Mouse (Mus musculus): ENCODE measurements around the gene Stc2. TPM values are rescaled to one million over a fixed set of nuclear protein-coding genes. Genes with fewer than 3 reads are reported as not detected.

Gene Stc2
- total RNA-seq, 2 experiments from 2014 or later: 12.6 to 13.6 TPM

- DNase-seq: no peak
Observed at GRCm38 (mm10) chr11:31366421-31366820, 3.5 kb downstream of the Stc2 start.

GRCm38 (mm10) chr11:31365981-31366380, 3.9 kb downstream of the Stc2 start:
- DNase-seq: no peak

DNA sequence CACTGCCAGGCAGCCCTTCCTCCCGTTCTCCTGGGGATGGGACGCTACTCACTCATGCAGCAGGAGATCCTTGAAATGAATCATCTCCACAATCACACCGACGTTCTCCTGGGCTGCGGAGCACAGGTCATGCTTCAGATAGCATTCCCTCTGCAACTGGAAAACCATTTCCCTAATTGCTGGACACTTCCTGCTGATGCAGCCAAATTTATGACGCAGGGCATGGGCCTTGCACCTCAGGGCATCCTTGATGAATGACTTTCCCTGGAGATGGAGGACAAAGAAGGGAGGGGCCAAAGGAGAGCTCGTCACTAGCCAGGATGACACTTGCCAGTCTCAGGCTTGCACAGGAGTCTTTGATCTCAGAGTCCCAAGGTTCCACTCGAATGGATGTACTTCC, 4.6 kb downstream of the Stc2 start:
- DNase-seq: no peak

GRCm38 (mm10) chr11:31362856-31363255, 7.0 kb downstream of the Stc2 start:
- DNase-seq: no peak

DNA sequence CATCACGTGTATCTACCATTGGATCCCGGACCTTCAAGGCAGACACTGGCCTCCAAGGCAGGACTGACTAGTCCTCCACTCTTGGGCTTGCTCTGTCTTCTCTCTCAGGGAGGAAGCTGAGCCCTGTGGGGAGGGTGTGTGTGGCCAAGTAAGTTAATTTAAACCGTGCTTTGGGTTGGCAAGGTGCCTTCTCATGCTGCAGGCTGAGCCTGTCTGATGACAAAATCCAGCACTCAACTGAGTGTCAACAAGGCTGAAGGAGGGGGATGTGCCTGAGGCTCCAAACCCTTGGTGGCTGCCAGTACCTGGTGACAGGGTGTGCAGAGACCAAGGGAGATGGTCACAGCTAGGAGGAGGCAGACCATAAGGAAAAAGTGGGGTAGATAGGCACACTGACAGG, 7.5 kb downstream of the Stc2 start:
- DNase-seq: no peak

DNA sequence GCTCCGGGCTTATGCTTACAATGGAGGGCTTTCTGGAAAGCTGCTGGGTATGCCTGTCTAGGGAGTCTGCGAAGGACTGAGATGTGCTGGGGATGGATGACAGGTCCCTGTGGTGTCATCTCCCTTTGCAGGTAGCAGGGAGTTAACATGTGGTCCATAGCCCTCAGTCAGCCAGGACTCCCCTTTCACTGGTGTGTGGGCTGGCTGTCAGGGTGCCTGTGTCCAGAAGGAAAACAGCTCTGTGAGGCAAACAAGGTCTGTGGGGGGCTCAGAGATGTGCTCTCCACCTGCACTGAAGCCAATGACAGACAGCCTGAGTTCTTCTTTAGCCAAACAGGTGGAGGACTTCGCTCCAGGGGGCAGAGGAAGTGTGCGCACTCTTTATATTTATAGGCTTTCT, 8.8 kb downstream of the Stc2 start:
- no peak for DNase-seq

DNA sequence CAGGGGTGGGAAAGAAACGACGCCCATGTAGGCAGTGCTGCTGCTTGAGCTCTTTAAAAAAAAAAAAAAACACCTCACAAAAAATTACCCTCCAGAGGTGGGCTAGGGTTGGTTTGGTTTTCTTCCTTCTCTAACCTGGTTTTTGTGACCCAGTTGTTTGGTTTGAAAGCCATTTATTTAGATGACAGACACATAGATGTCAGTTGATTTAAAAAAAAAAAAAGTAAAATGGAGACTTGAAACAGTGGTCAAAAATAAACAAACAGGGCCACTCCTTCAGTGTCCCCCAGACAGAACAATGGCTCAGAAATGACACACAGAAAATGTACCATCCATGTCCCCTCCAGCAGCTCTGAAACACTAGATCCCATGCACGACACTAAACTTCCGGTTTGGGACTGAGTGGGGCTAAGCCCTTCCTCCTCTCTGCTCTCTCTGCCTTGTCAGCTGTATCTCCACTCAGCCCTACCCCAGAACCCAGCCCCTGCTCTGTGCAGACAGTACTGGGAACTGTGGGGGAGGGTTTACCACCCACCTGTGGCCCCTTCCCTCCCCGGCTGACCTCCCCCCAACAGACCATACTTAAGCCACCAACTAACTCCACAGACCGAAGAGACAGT, 10.5 kb downstream of the Stc2 start:
- DNase-seq: no peak

GRCm38 (mm10) chr11:31358453-31358852, 11.4 kb downstream of the Stc2 start:
- DNase-seq: no peak

DNA sequence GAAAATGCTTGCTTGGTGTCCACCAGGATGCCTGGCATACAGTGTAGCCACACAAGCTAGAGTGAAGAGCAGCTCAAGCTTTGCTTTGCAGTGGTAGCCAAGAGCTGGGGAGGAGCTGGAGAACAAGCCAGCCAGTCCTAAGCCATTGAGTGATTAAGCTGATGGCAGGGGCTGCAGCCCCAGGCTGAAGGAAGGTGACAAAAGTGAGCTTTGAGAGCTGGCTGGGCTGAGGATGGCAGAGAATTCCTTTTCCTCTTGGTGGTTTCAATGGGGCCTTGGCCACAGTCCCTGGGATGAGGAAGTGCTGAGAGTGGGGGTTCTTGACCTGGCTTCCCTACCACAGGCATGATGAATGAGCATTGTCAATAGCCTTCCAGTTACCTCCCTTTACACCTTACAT, 13.0 kb downstream of the Stc2 start:
- no peak for DNase-seq

DNA sequence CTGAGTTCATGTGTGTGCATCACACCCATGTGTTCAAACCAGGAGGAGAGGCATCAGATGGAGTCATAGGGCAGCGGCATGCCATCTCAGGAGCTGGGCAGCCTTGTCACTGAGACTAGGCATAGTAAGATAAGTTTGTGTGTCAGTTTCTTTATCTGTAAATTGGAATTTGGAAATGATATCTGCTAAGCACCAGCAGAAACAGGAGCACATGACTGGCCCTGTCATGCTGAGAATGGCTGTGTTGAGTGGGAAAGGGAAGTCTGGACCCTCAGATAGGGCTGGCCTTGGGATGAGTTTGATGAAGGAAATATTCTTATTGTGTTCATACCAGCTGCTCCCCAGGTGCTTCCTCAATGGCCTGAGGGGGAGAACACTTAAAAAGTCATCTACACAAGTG, 14.1 kb downstream of the Stc2 start:
- DNase-seq: no peak

GRCm38 (mm10) chr11:31354514-31354913, 15.4 kb downstream of the Stc2 start:
- DNase-seq: no peak

Other genes starting within 250 kb of the Stc2 start
- not detected for gene Gm17332, start 187.6 kb downstream of the Stc2 start, total RNA-seq (2021)